Mouse (Mus musculus) testis, adult 2 months (tissue): ENCODE data around the gene Kif22.

Experiments used
- CTCF ChIP-seq: fragments of 200-500 bp; IDR thresholded peaks from 2 replicates; pipeline ENCODE4 v1.5.1; 2012; ENCODE audit warnings: low read depth, mild to moderate bottlenecking, inconsistent platforms, low read length, moderate library complexity; ENCODE audit not compliant: control insufficient read depth, insufficient read depth, insufficient replicate concordance
- POLR2A ChIP-seq: fragments of 200-500 bp; IDR thresholded peaks from 2 replicates; pipeline ENCODE4 v1.6.1; 2012; ENCODE audit warnings: low read depth, mild to moderate bottlenecking, inconsistent platforms, low read length, moderate library complexity; ENCODE audit not compliant: control insufficient read depth

DNA sequence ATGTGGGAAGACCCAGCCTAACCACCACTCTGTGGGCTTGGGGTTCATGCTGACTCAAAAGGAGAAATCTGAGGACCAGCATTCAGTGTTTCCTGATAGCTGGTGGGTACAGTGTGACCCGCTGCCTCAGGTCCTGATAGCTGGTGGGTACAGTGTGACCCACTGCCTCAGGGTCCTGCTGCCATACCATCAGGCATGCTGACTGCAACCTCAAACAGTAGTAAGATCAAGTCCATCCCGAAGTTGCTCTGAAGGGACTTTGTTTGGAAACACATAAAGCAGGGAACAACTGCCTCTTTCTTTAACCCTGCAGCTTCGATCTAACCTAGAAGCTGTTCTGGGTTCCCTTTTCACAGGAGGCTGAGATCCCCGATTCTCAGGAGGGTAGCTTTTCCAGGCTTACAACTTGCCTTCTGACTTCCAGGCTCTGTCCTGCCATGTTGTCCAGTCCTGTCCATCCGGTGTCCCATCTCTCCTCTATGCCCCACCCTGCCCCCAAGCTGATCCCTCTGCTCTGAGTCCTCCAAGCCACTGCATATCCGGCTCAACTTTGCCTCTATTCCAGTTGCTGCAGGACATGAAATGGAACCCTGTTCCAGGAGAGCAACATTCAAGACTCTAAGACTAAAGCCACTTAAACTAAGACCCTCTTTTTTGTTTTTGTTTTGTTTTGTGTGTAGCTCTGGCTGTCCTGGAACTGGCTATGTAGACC lies 34.8 kb downstream of the Kif22 start:
- no peak for TF ChIP-seq CTCF
- no peak for TF ChIP-seq POLR2A
